Mouse (Mus musculus): ENCODE data around the gene Lipt2.

The Lipt2 gene

GRCm38 (mm10) chr7:100159105-100159841 is at the start of gene Lipt2:
TSS of gene Lipt2 (plus strand) at chr7:100159277.
- no peak for DNase-seq (ENCODE audit: extremely low read depth, low read depth, low spot score)

GRCm38 (mm10) chr7:100111506-100111905 is 47.6 kb upstream of the Lipt2 start:
- DNase-seq (ENCODE audit: extremely low read depth, low read depth, low spot score), result no peak

- no peak for DNase-seq (ENCODE audit: extremely low read depth, low read depth, low spot score)
These were observed 45.3 kb upstream of the Lipt2 start for GRCm38 (mm10) chr7:100113821-100114220.

GRCm38 (mm10) chr7:100114279-100114678 is 44.8 kb upstream of the Lipt2 start:
- DNase-seq (ENCODE audit: extremely low read depth, low read depth, low spot score), result no peak

- no peak for DNase-seq (ENCODE audit: extremely low read depth, low read depth, low spot score)
These were observed 38.3 kb upstream of the Lipt2 start for GRCm38 (mm10) chr7:100120791-100121261.

DNA sequence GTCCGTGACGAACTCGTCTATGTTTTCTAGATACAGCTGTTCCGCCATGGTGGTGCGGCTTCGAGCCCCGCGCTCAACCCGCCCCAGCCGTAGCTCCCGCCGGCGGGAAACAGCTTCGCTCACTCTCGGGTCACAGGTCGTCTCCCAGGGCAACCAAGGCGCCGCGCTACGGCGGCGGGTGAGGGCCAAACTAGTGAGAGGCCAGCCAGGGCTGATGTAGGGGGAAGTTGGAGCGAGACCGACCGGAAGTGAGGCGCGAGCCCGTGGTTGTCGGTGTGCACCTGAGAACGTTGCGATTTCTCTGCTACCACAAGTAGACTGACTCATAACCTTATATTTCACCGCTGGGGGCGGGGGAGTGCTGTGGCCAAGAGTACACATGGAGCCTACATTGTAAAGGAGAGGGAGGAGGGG is 37.7 kb upstream of the Lipt2 start, which contains the start of gene Pold3:
TSS of gene Pold3 (minus strand) at position 190 of the 414 bp plus-strand sequence.
- DNase-seq (ENCODE audit: extremely low read depth, low read depth, low spot score), result peak; percentile 51

DNA sequence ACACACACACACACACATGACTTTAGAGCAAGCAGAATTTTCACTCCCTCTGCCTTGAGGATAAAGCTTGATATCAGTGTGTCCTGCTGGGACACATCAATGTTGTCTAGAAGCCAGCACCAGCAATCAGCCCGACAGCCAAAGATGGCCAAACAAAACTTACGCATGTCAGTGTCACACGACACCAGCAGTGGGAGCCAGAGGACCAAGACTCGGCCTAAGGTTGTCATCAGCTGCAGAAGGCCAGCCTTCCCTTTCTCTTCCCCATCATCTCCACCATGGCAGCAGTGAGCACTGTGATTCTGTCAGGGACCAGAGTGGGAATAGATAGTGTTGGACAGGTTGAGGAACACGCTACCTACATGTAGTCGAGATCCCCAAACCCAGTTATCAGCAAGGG is 35.6 kb upstream of the Lipt2 start:
- DNase-seq (ENCODE audit: extremely low read depth, low read depth, low spot score), result no peak

GRCm38 (mm10) chr7:100124211-100124610 is 34.9 kb upstream of the Lipt2 start:
- DNase-seq (ENCODE audit: extremely low read depth, low read depth, low spot score), result no peak

DNA sequence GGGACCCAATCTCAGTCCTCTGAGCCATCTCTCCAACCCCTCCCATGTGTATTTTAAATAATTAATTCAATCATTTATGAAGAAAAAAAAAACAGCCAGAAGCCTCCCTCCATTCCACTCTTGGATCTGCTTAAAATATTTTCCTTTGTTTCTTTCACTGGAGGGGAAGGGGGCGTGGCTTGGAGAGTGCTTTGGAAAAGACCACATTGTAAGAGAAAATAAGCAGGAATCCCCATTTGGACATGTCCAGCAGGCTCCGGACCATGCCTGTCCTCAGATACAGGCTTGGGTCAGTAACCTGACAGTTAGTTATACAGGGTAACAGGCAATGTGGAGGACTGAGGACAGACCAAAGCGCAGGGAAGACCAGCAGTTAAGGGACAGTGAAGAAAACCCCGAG is 33.9 kb upstream of the Lipt2 start:
- no peak for DNase-seq (ENCODE audit: extremely low read depth, low read depth, low spot score)

DNA sequence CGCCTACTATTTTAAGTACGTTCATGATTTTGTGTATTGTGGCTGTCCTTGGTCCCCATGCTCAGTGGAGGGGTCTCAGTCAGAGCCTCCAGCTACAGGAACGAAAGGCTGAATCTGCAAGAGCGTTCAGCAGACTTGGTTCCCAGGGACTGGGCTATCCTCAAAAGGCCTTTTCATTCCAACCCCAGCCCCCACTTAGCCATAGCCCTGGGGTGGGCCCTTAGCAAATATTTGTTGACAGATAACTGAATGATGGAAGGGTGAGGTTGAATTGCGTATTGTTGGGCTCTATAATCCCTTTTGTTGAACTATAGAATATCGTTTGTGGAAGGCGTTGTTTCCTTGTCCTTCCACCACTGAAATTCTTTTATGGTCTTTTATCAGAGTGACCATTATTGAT is 32.6 kb upstream of the Lipt2 start:
- no peak for DNase-seq (ENCODE audit: extremely low read depth, low read depth, low spot score)

DNA sequence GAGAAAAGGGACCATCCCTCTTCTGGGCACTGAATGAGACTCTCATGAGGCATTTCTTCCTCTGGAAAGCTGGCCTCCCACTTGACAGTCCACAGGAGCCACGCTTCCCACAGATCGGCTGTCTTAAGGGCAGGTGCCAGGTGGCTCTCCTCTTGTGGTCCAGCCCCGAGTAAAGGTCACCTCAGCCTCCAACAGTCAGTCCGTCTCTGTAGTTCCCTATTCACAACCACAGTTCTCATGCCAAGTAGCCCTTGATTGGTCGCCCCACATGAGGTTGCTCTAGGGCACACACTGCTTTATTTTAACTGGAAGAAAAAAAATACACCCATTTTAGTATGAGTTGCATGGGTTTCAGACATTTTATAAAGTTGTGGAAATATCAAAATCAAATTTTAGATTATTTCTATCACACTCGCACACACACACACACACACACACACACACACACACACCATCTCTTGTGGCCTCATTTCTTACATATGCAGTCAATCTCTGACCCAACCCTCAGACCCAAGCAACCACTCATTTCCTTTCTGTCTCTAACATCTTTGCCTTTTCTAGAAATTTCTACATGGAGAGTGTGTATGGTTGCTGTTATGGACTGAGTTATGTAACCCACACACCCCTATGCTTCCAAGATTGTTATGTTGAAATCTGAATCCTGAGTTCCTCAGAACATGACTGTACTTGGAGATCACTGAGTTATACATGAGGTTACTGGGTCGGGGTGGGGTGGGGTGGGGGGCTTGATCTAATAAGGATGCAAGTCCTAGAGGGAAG is 30.6 kb upstream of the Lipt2 start:
- DNase-seq (ENCODE audit: extremely low read depth, low read depth, low spot score), result no peak

GRCm38 (mm10) chr7:100130592-100130991 is 28.5 kb upstream of the Lipt2 start:
- DNase-seq (ENCODE audit: extremely low read depth, low read depth, low spot score), result no peak

- DNase-seq (ENCODE audit: extremely low read depth, low read depth, low spot score), result no peak
These were observed 26.7 kb upstream of the Lipt2 start for GRCm38 (mm10) chr7:100132379-100132778.

DNA sequence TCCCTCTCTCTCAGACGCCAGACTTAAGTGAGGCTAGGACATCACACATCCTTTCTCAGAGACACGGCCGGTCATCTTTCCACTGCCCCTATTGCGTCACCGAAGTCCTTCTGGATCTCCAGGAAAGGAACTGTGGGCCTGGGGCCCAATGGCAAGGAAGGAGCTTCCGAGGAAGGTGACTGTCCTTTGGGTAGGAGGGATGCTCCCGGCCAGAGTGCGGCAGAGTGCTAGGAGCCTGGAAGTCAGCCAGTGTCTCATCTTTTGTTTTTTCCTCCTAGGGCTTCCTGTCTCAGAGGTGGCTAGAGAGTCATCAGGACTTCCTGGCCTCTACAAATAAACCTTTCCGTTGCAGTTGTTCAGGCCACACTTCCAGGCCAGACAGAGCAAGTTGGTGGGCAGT is 22.0 kb upstream of the Lipt2 start:
- DNase-seq (ENCODE audit: extremely low read depth, low read depth, low spot score), result no peak

DNA sequence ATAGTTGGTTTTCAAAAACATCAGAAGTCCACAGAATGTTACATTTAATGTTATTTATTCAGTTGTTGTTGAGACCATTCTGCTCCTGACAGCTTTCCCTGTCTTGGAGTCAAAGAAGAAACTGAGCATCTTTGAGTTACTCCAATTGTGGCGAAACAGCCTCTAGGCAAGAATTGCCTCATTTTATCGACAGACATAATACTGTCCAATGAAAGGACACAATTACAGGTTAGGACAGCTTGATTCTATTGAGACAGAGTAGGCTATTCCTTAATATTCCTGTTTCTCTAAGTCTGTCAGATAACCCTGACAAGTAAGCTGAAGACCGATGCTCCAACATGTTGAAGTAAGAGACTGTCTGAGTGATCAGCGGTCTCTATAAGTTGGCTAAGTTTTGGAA is 21.0 kb upstream of the Lipt2 start:
- peak; percentile 54 for DNase-seq (ENCODE audit: extremely low read depth, low read depth, low spot score)

- no peak for DNase-seq (ENCODE audit: extremely low read depth, low read depth, low spot score)
These were observed 18.5 kb upstream of the Lipt2 start for GRCm38 (mm10) chr7:100140591-100140990.

DNA sequence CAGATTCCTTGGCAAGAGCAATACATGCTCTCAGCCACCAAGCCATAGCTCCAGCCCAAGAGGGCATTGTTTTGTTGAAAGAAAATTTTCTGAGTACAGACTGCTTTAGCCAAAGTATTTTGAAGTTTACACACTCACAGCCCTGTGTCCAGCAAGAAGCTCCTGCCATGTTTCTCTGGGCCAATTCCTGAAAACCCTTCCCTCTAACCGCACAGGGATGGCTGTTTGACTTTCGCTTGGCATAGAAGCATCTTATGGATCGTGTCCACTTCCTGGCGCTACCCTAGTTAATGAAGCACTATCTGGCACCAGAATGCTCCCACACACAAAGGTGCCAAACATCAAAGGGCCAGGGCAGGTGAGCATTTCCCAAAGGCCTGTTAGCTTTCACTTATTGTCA is 10.5 kb upstream of the Lipt2 start:
- no peak for DNase-seq (ENCODE audit: extremely low read depth, low read depth, low spot score)

GRCm38 (mm10) chr7:100150086-100150485 is 9.0 kb upstream of the Lipt2 start:
- no peak for DNase-seq (ENCODE audit: extremely low read depth, low read depth, low spot score)

DNA sequence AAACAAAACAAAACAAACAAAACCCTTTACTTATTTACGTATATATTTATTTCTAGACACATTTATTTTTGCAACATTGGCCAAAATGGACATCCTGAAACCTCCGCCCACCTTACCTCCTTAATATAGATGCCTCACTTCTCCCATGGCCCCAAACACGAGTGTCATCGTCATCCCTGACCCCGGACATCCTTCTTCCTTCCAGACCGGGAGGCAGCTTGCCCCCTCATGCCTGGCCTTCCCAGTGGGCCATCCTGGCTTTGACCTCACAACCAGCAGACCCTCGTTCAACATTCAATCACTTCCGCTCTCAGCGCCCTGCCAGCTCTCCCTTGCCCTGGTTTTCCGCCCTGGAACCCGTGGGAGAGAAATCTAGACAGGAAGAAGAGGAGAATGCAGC is 8.5 kb upstream of the Lipt2 start:
- no peak for DNase-seq (ENCODE audit: extremely low read depth, low read depth, low spot score)

- DNase-seq (ENCODE audit: extremely low read depth, low read depth, low spot score), result peak; percentile 87
These were observed 1.4 kb upstream of the Lipt2 start for GRCm38 (mm10) chr7:100157669-100158068.

DNA sequence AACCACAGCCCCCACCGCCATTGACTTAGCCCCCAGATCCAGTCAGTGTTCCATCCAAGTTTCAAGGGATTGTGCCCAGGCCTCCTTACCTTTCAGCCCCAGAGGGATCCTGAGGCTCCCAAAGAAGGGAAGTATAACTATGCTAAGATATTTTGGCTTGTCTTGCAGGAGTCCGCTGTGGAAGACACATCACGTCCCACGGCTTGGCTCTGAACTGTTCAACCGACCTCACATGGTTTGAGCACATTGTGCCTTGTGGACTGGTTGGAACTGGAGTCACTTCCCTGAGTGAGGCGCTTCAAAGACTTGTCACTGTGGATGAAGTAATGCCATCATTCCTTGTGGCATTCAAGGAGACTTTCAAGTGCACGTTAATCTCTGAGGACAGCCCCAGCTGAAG is 929 bp downstream of the Lipt2 start:
- no peak for DNase-seq (ENCODE audit: extremely low read depth, low read depth, low spot score)

DNA sequence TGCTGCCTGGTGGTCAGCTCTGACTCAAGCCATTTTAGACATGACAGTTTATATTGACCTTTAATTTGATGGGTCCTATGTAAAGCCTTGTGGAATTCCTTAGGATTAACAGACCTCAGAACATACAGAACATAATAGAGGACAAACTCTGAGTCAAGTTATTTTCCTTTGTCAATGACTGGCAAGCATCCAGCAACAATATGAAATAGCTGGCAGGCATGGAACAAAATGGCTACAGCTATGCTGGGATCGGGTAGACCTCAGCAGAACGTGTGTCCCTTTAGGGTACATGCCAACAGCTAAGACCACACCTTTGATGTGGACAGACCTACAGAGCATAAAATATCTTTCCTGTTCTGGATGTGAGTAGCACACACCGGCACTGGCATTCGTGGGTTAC is 4.4 kb downstream of the Lipt2 start:
- no peak for DNase-seq (ENCODE audit: extremely low read depth, low read depth, low spot score)

All from fat pad, adult 2 months (tissue).